Mouse (Mus musculus): Measurements from ENCODE around the gene Snd1. TPM values are rescaled to one million over a fixed set of nuclear protein-coding genes. Genes with fewer than 3 reads are reported as not detected.
A peak's percentile ranks its signal among the peaks of the same experiment; 100 is the strongest.

Gene Snd1
- polyA plus RNA-seq, 2 experiments: 31.5 to 43.2 TPM

DNA sequence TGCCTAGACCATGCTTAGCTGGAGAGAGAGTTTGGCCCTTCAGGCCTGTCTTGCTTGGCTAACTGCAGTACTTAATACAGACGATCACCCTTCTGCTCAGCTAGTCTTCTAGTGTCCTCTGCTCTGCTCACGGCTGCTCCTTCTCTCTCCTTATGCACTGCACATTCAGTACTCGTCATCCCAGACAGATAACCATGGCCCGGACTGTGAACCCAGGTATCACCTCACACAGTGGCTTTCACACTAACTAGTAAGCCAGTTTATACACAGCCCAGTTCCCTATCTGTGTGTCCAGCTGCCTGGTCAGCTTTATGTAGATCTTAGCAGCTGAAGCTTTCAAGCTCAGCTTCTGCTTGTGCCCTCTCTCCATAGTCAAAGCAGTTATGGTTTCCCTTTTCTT, 146.5 kb downstream of the Snd1 start:
- no peaks in the 10 kb centered on the region for H3K9me3 ChIP-seq (ENCODE audit: control insufficient read depth, low read length)
- ATAC-seq (ENCODE audit: insufficient read depth): peak; percentile 75
- H3K27me3 ChIP-seq (ENCODE audit: control insufficient read depth, insufficient read depth, low read length): no peaks in the 10 kb centered on the region
- H3K27ac ChIP-seq: peak overlapping the region; percentile 77
- no peak for TF ChIP-seq EP300 (IDR thresholded peaks at IDR 0.05; ENCODE audit: low read depth)
- no peak for TF ChIP-seq CTCF (IDR thresholded peaks at IDR 0.05; ENCODE audit: low read depth)
- peak overlapping the region; percentile 36; the same call in 1 of the 2 replicates for H3K9ac ChIP-seq (replicated peaks)
- H3K4me1 ChIP-seq (replicated peaks; ENCODE audit: control insufficient read depth in 2 of 2, insufficient read depth in 2 of 2, low read length in 1 of 2): peaks cover 40 to 49% of the 10 kb centered on the region in 2 experiments
- peak overlapping the region; percentile 46 for H3K4me2 ChIP-seq (ENCODE audit: low read depth)
- H3K4me3 ChIP-seq (ENCODE audit: insufficient read depth in 1 of 2, low read depth in 2 of 2, low read length in 2 of 2): no peak overlapping the region
- H3K36me3 ChIP-seq (replicated peaks; ENCODE audit: control insufficient read depth, insufficient read depth, low read depth): peaks cover under 1% of the 10 kb centered on the region; the same call in 1 of the 2 replicates
- WGBS (ENCODE audit: insufficient replicate concordance): 23% methylated on average over 4 of the region's 4 CpGs
- peak in 1 of 3 experiments; percentile 43 for DNase-seq (ENCODE audit: low read depth in 3 of 3, low spot score in 3 of 3)

DNA sequence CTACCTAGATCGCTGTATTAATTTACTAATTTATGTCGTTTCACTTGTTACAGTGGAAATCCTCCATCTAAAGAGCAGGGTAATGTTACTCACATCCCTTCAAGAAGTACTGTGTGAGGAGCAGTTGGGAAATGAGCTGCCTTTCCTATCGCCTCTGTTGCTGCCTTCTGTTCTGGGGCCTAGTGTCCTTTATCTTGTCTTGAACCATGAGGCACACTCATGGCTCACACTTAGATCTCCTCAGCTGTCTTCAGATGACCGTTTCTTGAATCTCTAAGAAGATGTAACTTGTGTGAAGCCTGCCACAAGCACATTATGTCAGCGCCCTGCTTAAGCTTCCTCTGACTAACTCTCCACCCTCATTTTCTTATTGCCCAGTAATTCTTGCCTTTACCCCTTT, 147.0 kb downstream of the Snd1 start:
- Histone ChIP-seq H3K9ac (replicated peaks) (peak overlapping the region; percentile 36; the same call in 1 of the 2 replicates), H3K4me2 (ENCODE audit: low read depth) (peak overlapping the region; percentile 46), H3K27me3 (ENCODE audit: control insufficient read depth, insufficient read depth, low read length) (no peaks in the 10 kb centered on the region), H3K36me3 (replicated peaks; ENCODE audit: control insufficient read depth, insufficient read depth, low read depth) (peaks cover 2% of the 10 kb centered on the region; the same call in 1 of the 2 replicates), H3K4me3 (ENCODE audit: insufficient read depth in 1 of 2, low read depth in 2 of 2, low read length in 2 of 2) (no peak overlapping the region), H3K27ac (peak overlapping the region; percentile 77), H3K4me1 (replicated peaks; ENCODE audit: control insufficient read depth in 2 of 2, insufficient read depth in 2 of 2, low read length in 1 of 2) (peaks cover 40 to 49% of the 10 kb centered on the region in 2 experiments), H3K9me3 (ENCODE audit: control insufficient read depth, low read length) (no peaks in the 10 kb centered on the region)
- DNase-seq (ENCODE audit: low read depth in 3 of 3, low spot score in 3 of 3) (peak in 1 of 3 experiments; percentile 37), ATAC-seq (ENCODE audit: insufficient read depth) (peak; percentile 85)
- TF ChIP-seq CTCF (IDR thresholded peaks at IDR 0.05; ENCODE audit: low read depth): no peak
- peak; percentile 61 for TF ChIP-seq EP300 (IDR thresholded peaks at IDR 0.05; ENCODE audit: low read depth)
- WGBS (ENCODE audit: insufficient replicate concordance): 43% methylated on average over 5 of the region's 5 CpGs

GRCm38 (mm10) chr6:28622522-28622921, 147.6 kb downstream of the Snd1 start:
- H3K27ac ChIP-seq: peak overlapping the region; percentile 77
- H3K9ac ChIP-seq (replicated peaks): peak overlapping the region; percentile 36; the same call in 1 of the 2 replicates
- H3K4me2 ChIP-seq (ENCODE audit: low read depth): peak overlapping the region; percentile 46
- peak in 1 of 3 experiments; percentile 40 for DNase-seq (ENCODE audit: low read depth in 3 of 3, low spot score in 3 of 3)
- TF ChIP-seq CTCF (IDR thresholded peaks at IDR 0.05; ENCODE audit: low read depth) (no peak), EP300 (IDR thresholded peaks at IDR 0.05; ENCODE audit: low read depth) (no peak)
- peak; percentile 72 for ATAC-seq (ENCODE audit: insufficient read depth)
- no peak overlapping the region for H3K4me3 ChIP-seq (ENCODE audit: insufficient read depth in 1 of 2, low read depth in 2 of 2, low read length in 2 of 2)
- H3K4me1 ChIP-seq (replicated peaks; ENCODE audit: control insufficient read depth in 2 of 2, insufficient read depth in 2 of 2, low read length in 1 of 2): peaks cover 40 to 49% of the 10 kb centered on the region in 2 experiments
- peaks cover 2% of the 10 kb centered on the region; the same call in 1 of the 2 replicates for H3K36me3 ChIP-seq (replicated peaks; ENCODE audit: control insufficient read depth, insufficient read depth, low read depth)
- 12% methylated on average over 6 of the region's 6 CpGs for WGBS (ENCODE audit: insufficient replicate concordance)
- H3K9me3 ChIP-seq (ENCODE audit: control insufficient read depth, low read length): no peaks in the 10 kb centered on the region
- no peaks in the 10 kb centered on the region for H3K27me3 ChIP-seq (ENCODE audit: control insufficient read depth, insufficient read depth, low read length)

- Histone ChIP-seq H3K27me3 (ENCODE audit: control insufficient read depth, insufficient read depth, low read length) (no peaks in the 10 kb centered on the region), H3K9ac (replicated peaks) (peak overlapping the region; percentile 7; the same call in 1 of the 2 replicates), H3K27ac (peak overlapping the region; percentile 28), H3K4me1 (replicated peaks; ENCODE audit: control insufficient read depth in 2 of 2, insufficient read depth in 2 of 2, low read length in 1 of 2) (peaks cover 43 to 49% of the 10 kb centered on the region in 2 experiments), H3K9me3 (ENCODE audit: control insufficient read depth, low read length) (no peaks in the 10 kb centered on the region), H3K36me3 (replicated peaks; ENCODE audit: control insufficient read depth, insufficient read depth, low read depth) (peaks cover 2% of the 10 kb centered on the region; the same call in 1 of the 2 replicates), H3K4me2 (ENCODE audit: low read depth) (peak overlapping the region; percentile 46), H3K4me3 (ENCODE audit: insufficient read depth in 1 of 2, low read depth in 2 of 2, low read length in 2 of 2) (no peak overlapping the region)
- WGBS (ENCODE audit: insufficient replicate concordance): 68% methylated on average over 3 of the region's 3 CpGs
- TF ChIP-seq CTCF (IDR thresholded peaks at IDR 0.05; ENCODE audit: low read depth) (no peak), EP300 (IDR thresholded peaks at IDR 0.05; ENCODE audit: low read depth) (no peak)
- no peak for DNase-seq (ENCODE audit: low read depth in 3 of 3, low spot score in 3 of 3)
- no peak for ATAC-seq (ENCODE audit: insufficient read depth)
These were observed 148.0 kb downstream of the Snd1 start for GRCm38 (mm10) chr6:28622963-28623362.

- DNase-seq (ENCODE audit: low read depth in 3 of 3, low spot score in 3 of 3) (peak; percentile 56 to 65 (median 62)), ATAC-seq (ENCODE audit: insufficient read depth) (peak; percentile 99)
- WGBS (ENCODE audit: insufficient replicate concordance): 22% methylated on average over 1 of the region's 1 CpGs
- Histone ChIP-seq H3K4me2 (ENCODE audit: low read depth) (peak overlapping the region; percentile 3; the same call in 1 of the 2 replicates), H3K27ac (peak overlapping the region; percentile 50), H3K4me3 (ENCODE audit: insufficient read depth in 1 of 2, low read depth in 2 of 2, low read length in 2 of 2) (no peak overlapping the region), H3K4me1 (replicated peaks; ENCODE audit: control insufficient read depth in 2 of 2, insufficient read depth in 2 of 2, low read length in 1 of 2) (peaks cover 13 to 18% of the 10 kb centered on the region in 2 experiments), H3K36me3 (replicated peaks; ENCODE audit: control insufficient read depth, insufficient read depth, low read depth) (peaks cover 2% of the 10 kb centered on the region; the same call in 1 of the 2 replicates), H3K9ac (replicated peaks) (no peak overlapping the region), H3K27me3 (ENCODE audit: control insufficient read depth, insufficient read depth, low read length) (no peaks in the 10 kb centered on the region), H3K9me3 (ENCODE audit: control insufficient read depth, low read length) (no peaks in the 10 kb centered on the region)
- peak; percentile 94 for TF ChIP-seq EP300 (IDR thresholded peaks at IDR 0.05; ENCODE audit: low read depth)
- peak; percentile 8; the same call in 1 of the 2 replicates for TF ChIP-seq CTCF (IDR thresholded peaks at IDR 0.05; ENCODE audit: low read depth)
These were observed 153.5 kb downstream of the Snd1 start for GRCm38 (mm10) chr6:28628408-28628807.

All from liver, embryonic 14.5 days (tissue).